Mouse (Mus musculus): ENCODE measurements around the gene Sptbn1.

DNA sequence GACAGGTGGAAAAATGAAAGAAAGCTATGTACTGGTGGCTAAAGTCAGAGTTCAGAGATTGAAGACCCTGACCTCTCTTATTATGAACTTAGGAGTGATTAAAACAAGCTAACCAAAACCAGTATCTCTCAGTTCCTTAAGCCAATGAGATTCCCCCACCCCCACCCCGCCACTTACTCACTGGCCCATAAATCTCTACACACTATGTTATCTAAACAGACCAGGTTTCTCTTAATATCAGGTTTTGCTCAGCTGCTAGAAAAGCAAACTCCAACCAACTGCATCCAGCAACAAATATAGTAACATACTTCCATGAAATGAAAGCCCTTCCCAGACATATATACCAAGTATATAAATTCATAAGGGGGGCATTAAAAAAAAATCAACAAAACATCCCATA is 73.2 kb downstream of the Sptbn1 start:
- TF ChIP-seq CTCF (IDR thresholded peaks at IDR 0.05; ENCODE audit: extremely low read depth, insufficient read length, insufficient replicate concordance, low read depth, low read length), result no peak
- no peak for TF ChIP-seq POLR2A (IDR thresholded peaks at IDR 0.05; ENCODE audit: low read depth, low read length)

Measured in small intestine, adult 2 months (tissue).